Mouse (Mus musculus) limb, embryonic 10.5 days (tissue): ENCODE results near the gene Snx5. TPM values are rescaled to one million over a fixed set of nuclear protein-coding genes. Genes with fewer than 3 reads are reported as not detected.
A peak's percentile ranks its signal among the peaks of the same experiment; 100 is the strongest.

Experiments used
- DNase-seq: peaks from one replicate; pipeline ENCODE4 v3.0.0-alpha.2; 2017; ENCODE audit warnings: low spot score
- H3K27ac ChIP-seq: fragments of 300-500 bp; sonication (generic); 2 replicates; pipeline ENCODE4 v1.5.1; 2016; ENCODE audit warnings: mild to moderate bottlenecking
- H3K27me3 ChIP-seq: fragments of 300-500 bp; sonication (generic); 2 replicates; pipeline ENCODE4 v1.6.1; 2016; ENCODE audit warnings: low read depth, mild to moderate bottlenecking; ENCODE audit not compliant: poor library complexity, severe bottlenecking
- H3K36me3 ChIP-seq: fragments of 300-500 bp; sonication (generic); 2 replicates; pipeline ENCODE4 v1.6.1; 2016; ENCODE audit warnings: mild to moderate bottlenecking, moderate library complexity
- H3K4me1 ChIP-seq: fragments of 300-500 bp; sonication (generic); 2 replicates; pipeline ENCODE4 v1.6.1; 2016
- H3K4me3 ChIP-seq: fragments of 300-500 bp; sonication (generic); 2 replicates; pipeline ENCODE4 v1.5.1; 2016; ENCODE audit warnings: mild to moderate bottlenecking, moderate library complexity
- H3K9me3 ChIP-seq: fragments of 300-500 bp; sonication (generic); replicated peaks from 2 replicates; pipeline ENCODE4 v1.6.1; 2016; ENCODE audit warnings: mild to moderate bottlenecking
- WGBS: fragments of 180-500 bp; shearing (Covaris S2); methylation state at CpG from one replicate; pipeline ENCODE4 v1.1.7; 2016; 5-methylcytosine and 5-hydroxymethylcytosine counted together
- polyA plus RNA-seq: library from polyadenylated mRNA; unstranded; fragments of >200 nt; fragmentation: Nextera tagmentation; extraction: Ambion mirVana; gene quantifications from 2 replicates; pipeline ENCODE4 v1.2.1, GENCODE M21; 2016

The Snx5 gene
- polyA plus RNA-seq, 1 experiment from 2014 or later = 140 TPM

DNA sequence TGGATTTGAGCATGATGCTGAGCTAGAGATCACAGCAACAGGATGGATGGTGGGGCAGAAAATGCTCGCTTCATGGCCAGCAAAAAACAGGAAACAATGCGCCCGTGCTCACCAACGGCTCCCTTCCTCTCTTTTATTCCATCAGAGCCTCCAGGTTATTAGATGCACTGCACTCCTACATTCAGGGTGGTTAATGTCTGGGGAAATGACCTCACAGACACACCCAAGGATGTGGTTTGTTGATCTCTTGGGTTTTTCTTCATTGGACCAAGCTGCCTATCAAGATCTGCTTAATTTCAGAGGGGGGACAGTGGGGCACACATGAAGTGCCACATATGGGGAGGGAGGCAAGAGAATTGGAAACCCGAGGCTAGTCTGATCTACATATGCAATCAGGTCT, 39.6 kb downstream of the Snx5 start:
- Histone ChIP-seq H3K4me3 (no peak overlapping the region), H3K36me3 (no peaks in the 10 kb centered on the region), H3K9me3 (0 out of 2 replicates have a peak, but pooled peaks cover 2% of the 10 kb centered on the region), H3K4me1 (peaks cover 14% of the 10 kb centered on the region), H3K27ac (no peak overlapping the region), H3K27me3 (no peaks in the 10 kb centered on the region)
- no peak for DNase-seq
- WGBS = 79% methylated on average over 5 of the region's 5 CpGs

- Histone ChIP-seq H3K27ac (no peak overlapping the region), H3K4me3 (no peak overlapping the region), H3K36me3 (no peaks in the 10 kb centered on the region), H3K27me3 (no peaks in the 10 kb centered on the region), H3K9me3 (0 out of 2 replicates have a peak, but pooled peaks cover 2% of the 10 kb centered on the region), H3K4me1 (peaks cover 8% of the 10 kb centered on the region)
- DNase-seq = no peak
- 57% methylated on average over 7 of the region's 7 CpGs for WGBS
Measured at GRCm38 (mm10) chr2:144230498-144230897, 40.2 kb downstream of the Snx5 start.

- no peak overlapping the region for H3K27ac ChIP-seq
- no peaks in the 10 kb centered on the region for H3K27me3 ChIP-seq
- H3K36me3 ChIP-seq = no peaks in the 10 kb centered on the region
- 84% methylated on average over 14 of the region's 14 CpGs for WGBS
- H3K4me1 ChIP-seq = peaks cover 12% of the 10 kb centered on the region
- DNase-seq = no peak
- no peak overlapping the region for H3K4me3 ChIP-seq
- H3K9me3 ChIP-seq = 0 out of 2 replicates have a peak, but pooled peaks cover 2% of the 10 kb centered on the region
Measured at GRCm38 (mm10) chr2:144229647-144230046, 41.1 kb downstream of the Snx5 start.

DNA sequence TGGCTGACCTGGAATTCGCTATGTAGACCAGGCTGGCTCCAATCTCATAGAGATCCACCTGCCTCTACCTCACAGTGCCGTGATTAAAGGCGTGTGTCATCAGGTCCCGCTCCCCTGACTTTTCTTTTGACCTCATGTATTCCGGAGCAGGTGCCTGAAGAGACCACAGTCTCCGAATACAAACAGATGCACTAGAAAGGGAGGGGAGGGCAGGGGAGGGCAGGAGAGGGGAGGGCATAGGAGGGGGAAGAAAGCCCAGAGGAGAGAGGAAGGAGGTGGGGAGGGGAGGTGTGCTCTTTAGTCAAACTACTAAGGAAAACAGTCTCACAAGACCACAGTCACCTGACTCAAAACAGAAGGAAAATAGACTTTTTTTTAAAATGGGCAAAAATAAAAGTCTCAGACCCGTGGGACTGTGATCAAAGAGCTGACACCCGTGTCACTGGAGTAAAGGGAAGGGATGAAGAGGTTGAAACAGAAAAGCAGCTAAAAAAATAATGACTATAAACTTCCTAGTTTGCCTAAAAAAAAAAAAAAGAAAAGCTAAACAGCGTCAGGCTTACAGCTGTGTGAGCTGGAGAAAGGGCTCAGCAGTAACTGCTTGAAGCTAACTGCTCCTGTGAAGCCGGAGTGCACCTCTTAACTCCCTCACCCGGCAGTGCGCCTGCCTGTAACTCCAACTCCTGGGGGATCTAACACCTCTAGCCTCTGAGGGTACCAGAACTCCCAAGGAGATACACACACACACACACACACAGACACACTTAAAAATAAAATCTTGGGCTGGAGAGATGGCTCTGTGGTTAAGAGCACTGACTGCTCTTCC, 42.0 kb downstream of the Snx5 start:
- H3K4me3 ChIP-seq = no peak overlapping the region
- H3K36me3 ChIP-seq = no peaks in the 10 kb centered on the region
- DNase-seq = no peak
- peaks cover 18% of the 10 kb centered on the region for H3K4me1 ChIP-seq
- H3K27me3 ChIP-seq = no peaks in the 10 kb centered on the region
- 0 out of 2 replicates have a peak, but pooled peaks cover 2% of the 10 kb centered on the region for H3K9me3 ChIP-seq
- 82% methylated on average over 12 of the region's 12 CpGs for WGBS
- no peak overlapping the region for H3K27ac ChIP-seq

- H3K4me3 ChIP-seq = no peak overlapping the region
- no peak for DNase-seq
- H3K27ac ChIP-seq = no peak overlapping the region
- 89% methylated on average over 12 of the region's 12 CpGs for WGBS
- H3K36me3 ChIP-seq = no peaks in the 10 kb centered on the region
- H3K9me3 ChIP-seq = 0 out of 2 replicates have a peak, but pooled peaks cover 2% of the 10 kb centered on the region
- H3K27me3 ChIP-seq = no peaks in the 10 kb centered on the region
- peaks cover 18% of the 10 kb centered on the region for H3K4me1 ChIP-seq
Measured at GRCm38 (mm10) chr2:144226906-144227586, 43.7 kb downstream of the Snx5 start.

- Histone ChIP-seq H3K4me3 (no peak overlapping the region; the same call in 1 of the 2 replicates), H3K4me1 (peaks cover 10% of the 10 kb centered on the region), H3K36me3 (no peaks in the 10 kb centered on the region), H3K9me3 (0 out of 2 replicates have a peak, but pooled peaks cover 2% of the 10 kb centered on the region), H3K27ac (no peak overlapping the region), H3K27me3 (no peaks in the 10 kb centered on the region)
- 64% methylated on average over 12 of the region's 12 CpGs for WGBS
- no peak for DNase-seq
Measured at GRCm38 (mm10) chr2:144224351-144224750, 46.4 kb downstream of the Snx5 start.

GRCm38 (mm10) chr2:144215601-144216000, 55.1 kb downstream of the Snx5 start:
- DNase-seq = no peak
- WGBS = 60% methylated on average over 9 of the region's 9 CpGs
- Histone ChIP-seq H3K36me3 (no peaks in the 10 kb centered on the region), H3K4me1 (no peaks in the 10 kb centered on the region), H3K9me3 (no peaks in the 10 kb centered on the region), H3K27me3 (no peaks in the 10 kb centered on the region), H3K27ac (no peak overlapping the region), H3K4me3 (no peak overlapping the region)

DNA sequence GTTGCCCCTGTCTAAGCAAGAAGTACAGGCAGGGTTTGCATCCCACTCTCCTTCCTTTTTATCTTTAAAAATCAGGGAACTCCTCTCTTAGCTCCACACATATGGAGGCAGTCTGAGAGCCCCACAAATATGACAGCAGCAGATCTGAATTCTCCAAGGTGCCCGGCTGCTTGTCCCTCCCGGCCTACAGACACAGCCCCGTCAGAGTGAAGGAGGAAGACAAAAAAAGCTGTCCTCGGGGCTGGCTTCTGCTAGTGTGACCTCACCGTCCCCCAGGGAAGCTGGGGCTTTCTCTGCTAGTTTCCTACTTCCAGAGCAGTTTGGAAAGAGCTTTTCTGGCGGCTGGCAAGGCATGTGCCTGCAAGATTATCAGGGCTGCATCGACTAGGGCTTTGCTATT, 55.5 kb downstream of the Snx5 start:
- Histone ChIP-seq H3K4me3 (no peak overlapping the region), H3K27ac (peak overlapping the region; percentile 42), H3K36me3 (no peaks in the 10 kb centered on the region), H3K9me3 (no peaks in the 10 kb centered on the region), H3K27me3 (no peaks in the 10 kb centered on the region), H3K4me1 (no peaks in the 10 kb centered on the region)
- 32% methylated on average over 7 of the region's 7 CpGs for WGBS
- no peak for DNase-seq

- Histone ChIP-seq H3K4me1 (no peaks in the 10 kb centered on the region), H3K36me3 (no peaks in the 10 kb centered on the region), H3K9me3 (no peaks in the 10 kb centered on the region), H3K27me3 (no peaks in the 10 kb centered on the region), H3K4me3 (no peak overlapping the region), H3K27ac (peak overlapping the region; percentile 42)
- DNase-seq = no peak
- WGBS = 67% methylated on average over 9 of the region's 9 CpGs
Measured at GRCm38 (mm10) chr2:144214508-144215185, 56.1 kb downstream of the Snx5 start.

DNA sequence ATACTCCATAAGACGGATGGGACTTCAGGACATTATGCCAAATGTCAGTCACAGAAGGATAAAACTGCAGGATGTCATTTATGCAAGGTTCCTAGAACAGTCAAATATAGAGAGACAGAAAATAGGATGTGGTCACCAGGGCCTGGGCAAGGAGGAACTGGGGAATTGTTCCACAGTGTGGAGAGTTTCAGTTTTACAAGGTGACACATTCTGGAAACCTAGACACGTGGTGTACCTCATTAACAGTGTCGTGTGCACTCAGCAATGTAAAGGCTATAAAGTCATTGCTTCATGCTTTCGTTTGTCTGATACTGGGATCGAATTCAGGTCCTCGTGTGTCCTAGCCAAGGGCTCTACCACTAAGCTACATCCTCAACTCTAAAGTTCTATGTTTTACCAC, 56.9 kb downstream of the Snx5 start:
- H3K27ac ChIP-seq = no peak overlapping the region

DNA sequence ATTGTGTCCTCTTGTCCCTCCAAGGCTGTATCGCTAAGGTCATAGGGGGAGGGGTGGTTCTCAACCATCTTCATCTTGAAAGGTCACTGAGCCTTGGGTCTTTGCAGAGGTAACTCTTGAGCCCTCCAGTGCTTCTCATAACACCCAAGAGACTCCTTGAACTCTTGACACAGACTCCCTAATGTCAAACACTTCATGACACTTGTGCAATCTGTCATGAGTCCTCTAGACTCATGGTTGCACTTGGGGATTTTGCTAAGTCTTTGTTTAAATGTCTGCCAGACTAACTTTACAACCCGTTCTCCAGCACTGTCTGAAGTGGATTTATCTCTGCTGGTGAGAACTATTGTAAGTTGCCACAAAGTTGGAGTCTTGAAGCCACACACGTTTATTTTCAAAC, 61.3 kb downstream of the Snx5 start:
- H3K4me1 ChIP-seq = no peaks in the 10 kb centered on the region
- no peaks in the 10 kb centered on the region for H3K9me3 ChIP-seq
- H3K27me3 ChIP-seq = no peaks in the 10 kb centered on the region
- H3K4me3 ChIP-seq = no peak overlapping the region
- DNase-seq = no peak
- H3K36me3 ChIP-seq = no peaks in the 10 kb centered on the region
- WGBS = 82% methylated on average over 3 of the region's 3 CpGs
- no peak overlapping the region for H3K27ac ChIP-seq

More for the DNA sequence above, 56.9 kb downstream of the Snx5 start:
- DNase-seq = no peak
- Histone ChIP-seq H3K4me1 (no peaks in the 10 kb centered on the region), H3K9me3 (no peaks in the 10 kb centered on the region), H3K4me3 (no peak overlapping the region), H3K36me3 (no peaks in the 10 kb centered on the region), H3K27me3 (no peaks in the 10 kb centered on the region)
- 88% methylated on average over 6 of the region's 6 CpGs for WGBS

- 92% methylated on average over 1 of the region's 1 CpGs for WGBS
- H3K4me3 ChIP-seq = no peak overlapping the region
- no peak for DNase-seq
Measured at GRCm38 (mm10) chr2:144207365-144207764, 63.3 kb downstream of the Snx5 start.

GRCm38 (mm10) chr2:144203001-144203400, 67.7 kb downstream of the Snx5 start:
- H3K27me3 ChIP-seq = no peaks in the 10 kb centered on the region
- H3K4me3 ChIP-seq = no peak overlapping the region
- 89% methylated on average over 5 of the region's 5 CpGs for WGBS
- H3K9me3 ChIP-seq = no peaks in the 10 kb centered on the region
- no peaks in the 10 kb centered on the region for H3K36me3 ChIP-seq
- no peaks in the 10 kb centered on the region for H3K4me1 ChIP-seq
- peak overlapping the region; percentile 46; the same call in 1 of the 2 replicates for H3K27ac ChIP-seq
- DNase-seq = no peak

More at GRCm38 (mm10) chr2:144207365-144207764, 63.3 kb downstream of the Snx5 start:
- no peaks in the 10 kb centered on the region for H3K4me1 ChIP-seq
- no peak overlapping the region for H3K27ac ChIP-seq
- no peaks in the 10 kb centered on the region for H3K27me3 ChIP-seq
- no peaks in the 10 kb centered on the region for H3K36me3 ChIP-seq
- H3K9me3 ChIP-seq = no peaks in the 10 kb centered on the region
